Mouse (Mus musculus) embryonic stem cell, embryonic (primary cell): Measurements from ENCODE around the gene Rpl14.

Experiments
- CTCF ChIA-PET, 4 experiments: fragments of 300-600 bp in 2 of 4; fragments of 350-600 bp in 2 of 4; sonication (Branson Sonifier 250); formaldehyde crosslinking; loops; one replicate each; lab custom pipeline; 2022; ENCODE audit warnings: inconsistent platforms in 2 of 4; lab: Charles Lee
- POLR2A ChIA-PET, 4 experiments: fragments of 300-600 bp in 2 of 4; fragments of 350-600 bp in 2 of 4; sonication (Branson Sonifier 250); formaldehyde crosslinking; loops; one replicate each; lab custom pipeline; 2022; ENCODE audit warnings: antibody characterized with exemption in 4 of 4, inconsistent platforms in 1 of 4; lab: Charles Lee

The Rpl14 gene

GRCm38 (mm10) chr9:120582619-120583308, 11.5 kb downstream of the Rpl14 start:
- ChIA-PET POLR2A (interaction anchor here (0.5 to 6.0 kb wide), 45 partner anchors 9 to 762 kb away, joined by 3 to 104 read pairs (median 4); partner anchors contain the start of gene Rpl14 (in 4 of the 4)), CTCF (interaction anchor here (0.5 to 4.1 kb wide), 105 partner anchors 9 to 1010 kb away, joined by 3 to 85 read pairs (median 4); partner anchors contain the start of genes Rpl14 (in 4 of the 4) and Entpd3 (in 1 of the 4))

DNA sequence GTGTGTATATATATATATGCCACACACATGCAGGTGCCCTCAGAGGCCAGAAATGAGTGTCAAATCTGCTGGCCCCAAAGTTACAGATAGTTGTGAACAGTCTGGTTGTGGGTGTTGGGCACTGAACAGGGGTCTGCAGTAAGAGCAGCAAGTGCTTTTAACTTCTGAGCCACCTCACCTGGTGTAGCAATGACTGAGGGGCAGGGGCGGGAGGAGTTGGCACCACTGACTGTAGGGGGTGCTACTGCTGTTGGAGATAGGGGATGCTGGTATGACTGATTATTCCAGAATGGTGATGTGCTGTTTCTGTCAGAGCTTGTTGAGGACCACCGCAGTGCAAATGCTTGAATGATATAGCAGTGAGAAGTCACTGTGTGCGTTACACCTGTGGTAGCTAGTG, 12.1 kb downstream of the Rpl14 start:
- ChIA-PET POLR2A (interaction anchor here (0.8 to 6.0 kb wide), 16 partner anchors 9 to 351 kb away, joined by 3 to 104 read pairs (median 7); partner anchors contain the start of gene Rpl14 (in 4 of the 4)), CTCF (interaction anchor here (0.5 to 4.1 kb wide), 48 partner anchors 8 to 809 kb away, joined by 3 to 85 read pairs (median 4); partner anchors contain the start of gene Rpl14 (in 3 of the 4))

- POLR2A ChIA-PET, result interaction anchor here in 3 of 4 experiments (0.6 to 1.3 kb wide), 7 partner anchors 11 to 363 kb away, joined by 3 to 10 read pairs (median 4); partner anchors contain the start of gene Rpl14 (in 1 of the 3)
- CTCF ChIA-PET, result interaction anchor here (0.5 to 1.8 kb wide), 21 partner anchors 9 to 1030 kb away, joined by 3 to 34 read pairs (median 5); partner anchors contain the start of gene Rpl14 (in 1 of the 4)
Measured at GRCm38 (mm10) chr9:120586546-120586945, 15.3 kb downstream of the Rpl14 start.

GRCm38 (mm10) chr9:120591490-120591889, 20.2 kb downstream of the Rpl14 start:
- POLR2A ChIA-PET, result interaction anchor here in 2 of 4 experiments (1.1 to 3.7 kb wide), 4 partner anchors 9 to 462 kb away, joined by 3 to 11 read pairs (median 6); no protein-coding TSS in a partner anchor
- CTCF ChIA-PET, result interaction anchor here (0.5 to 3.8 kb wide), 15 partner anchors 9 to 392 kb away, joined by 3 to 44 read pairs (median 4); no protein-coding TSS in a partner anchor

- CTCF ChIA-PET, result interaction anchor here (0.6 to 3.8 kb wide), 14 partner anchors 9 to 927 kb away, joined by 3 to 44 read pairs (median 4); no protein-coding TSS in a partner anchor
Measured at GRCm38 (mm10) chr9:120593383-120594101, 22.3 kb downstream of the Rpl14 start.

DNA sequence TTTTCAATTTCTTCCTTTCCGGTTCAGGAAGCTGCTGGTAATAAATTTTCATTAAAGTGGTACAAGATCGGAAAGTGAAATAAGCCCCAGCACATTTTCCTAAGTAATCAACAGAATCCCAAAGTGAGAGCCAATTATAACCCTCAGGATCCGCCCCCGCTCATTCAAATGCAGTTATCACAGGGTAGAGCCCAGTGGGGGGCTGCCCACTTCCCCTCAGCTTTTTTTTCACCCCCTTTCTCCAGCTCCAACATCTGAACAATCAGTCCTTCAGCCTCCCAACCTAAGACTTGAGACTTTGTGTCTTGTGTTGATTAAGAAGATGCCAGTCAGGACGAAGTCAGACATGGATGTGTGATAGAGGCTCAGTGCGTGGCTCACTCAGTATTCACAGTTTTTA, 23.6 kb downstream of the Rpl14 start:
- POLR2A ChIA-PET, result interaction anchor here in 3 of 4 experiments (0.6 to 2.4 kb wide), 6 partner anchors 12 to 447 kb away, joined by 3 to 13 read pairs (median 5); partner anchors contain the start of gene Rpl14 (in 2 of the 3)
- CTCF ChIA-PET, result interaction anchor here (0.6 to 2.3 kb wide), 10 partner anchors 8 to 1333 kb away, joined by 3 to 9 read pairs (median 5); no protein-coding TSS in a partner anchor

More at GRCm38 (mm10) chr9:120593383-120594101, 22.3 kb downstream of the Rpl14 start:
- POLR2A ChIA-PET, result interaction anchor here in 3 of 4 experiments (0.7 to 3.7 kb wide), 11 partner anchors 10 to 339 kb away, joined by 3 to 12 read pairs (median 4); partner anchors contain the start of gene Rpl14 (in 1 of the 3)

DNA sequence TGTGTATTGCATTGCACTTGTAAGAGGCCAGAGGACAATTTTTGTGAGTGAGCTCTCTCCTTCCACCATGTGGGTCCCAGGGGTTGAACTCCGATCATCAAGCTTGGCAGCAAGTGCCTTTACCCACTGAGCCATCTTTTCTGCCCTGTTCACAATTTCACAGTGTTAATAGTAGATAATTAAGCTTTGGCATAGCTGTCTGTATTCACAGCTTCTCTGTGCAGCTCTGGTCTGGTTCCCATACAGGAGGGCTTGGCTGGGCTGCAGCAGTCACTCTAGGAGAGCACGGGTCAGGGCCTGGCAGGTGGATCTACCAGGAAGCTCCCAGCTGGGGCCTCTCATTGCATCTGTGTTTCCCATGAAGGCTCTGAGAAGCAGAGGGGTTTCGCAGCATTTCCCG, 24.1 kb downstream of the Rpl14 start:
- ChIA-PET POLR2A (interaction anchor here in 3 of 4 experiments (0.6 to 2.4 kb wide), 7 partner anchors 13 to 620 kb away, joined by 3 to 13 read pairs (median 5); partner anchors contain the start of gene Rpl14 (in 2 of the 3)), CTCF (interaction anchor here in 3 of 4 experiments (0.7 to 2.3 kb wide), 7 partner anchors 9 to 620 kb away, joined by 3 to 9 read pairs (median 5); no protein-coding TSS in a partner anchor)

- ChIA-PET CTCF (interaction anchor here in 2 of 4 experiments (0.6 to 2.2 kb wide), 6 partner anchors 8 to 217 kb away, joined by 3 to 8 read pairs (median 4); no protein-coding TSS in a partner anchor), POLR2A (interaction anchor here in 2 of 4 experiments (1.0 to 1.2 kb wide), 3 partner anchors 74 to 332 kb away, joined by 3 to 4 read pairs (median 3); no protein-coding TSS in a partner anchor)
Measured at GRCm38 (mm10) chr9:120601488-120602171, 30.4 kb downstream of the Rpl14 start.

- ChIA-PET CTCF (interaction anchor here (0.6 to 2.3 kb wide), 19 partner anchors 8 to 616 kb away, joined by 3 to 12 read pairs (median 4); no protein-coding TSS in a partner anchor), POLR2A (interaction anchor here in 3 of 4 experiments (1.0 to 2.9 kb wide), 7 partner anchors 71 to 331 kb away, joined by 3 to 10 read pairs (median 5); no protein-coding TSS in a partner anchor)
Measured at GRCm38 (mm10) chr9:120602172-120602838, 31.1 kb downstream of the Rpl14 start.

DNA sequence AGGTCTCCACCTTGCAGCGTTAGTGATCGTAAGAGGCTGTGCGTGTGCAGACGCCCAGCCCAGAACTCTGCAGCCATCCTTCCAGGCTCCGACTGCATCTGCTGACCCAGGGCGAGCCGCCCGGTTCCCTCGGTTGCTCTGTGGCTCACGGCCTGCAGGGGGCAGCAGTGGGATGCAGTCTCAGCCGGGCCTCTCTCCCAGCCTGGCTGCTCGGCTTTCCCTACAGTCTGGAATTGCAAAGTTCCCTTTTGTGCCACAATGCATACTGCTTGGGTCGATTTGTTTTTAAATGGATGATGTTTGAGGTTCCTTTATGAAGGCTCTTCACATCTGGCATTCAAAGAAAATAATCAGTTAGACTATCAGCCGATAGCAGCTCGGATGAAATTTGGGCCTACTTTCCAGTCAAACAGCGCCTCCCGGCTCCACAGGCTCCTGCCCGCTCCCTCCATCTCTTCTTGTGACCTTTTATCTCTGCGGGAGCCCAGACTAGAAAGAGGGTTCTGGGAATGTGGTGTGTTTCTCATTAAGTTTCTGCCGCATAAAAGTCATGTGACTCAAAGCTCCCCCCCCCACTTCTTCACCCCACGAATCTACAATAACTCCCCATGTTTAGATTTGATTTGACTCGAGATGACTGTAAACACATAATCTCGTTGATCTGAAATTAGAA, 31.7 kb downstream of the Rpl14 start:
- ChIA-PET POLR2A (interaction anchor here in 3 of 4 experiments (0.6 to 2.9 kb wide), 18 partner anchors 10 to 330 kb away, joined by 3 to 10 read pairs (median 4); partner anchors contain the start of gene Rpl14 (in 1 of the 3)), CTCF (interaction anchor here (0.5 to 2.3 kb wide), 36 partner anchors 10 to 810 kb away, joined by 3 to 12 read pairs (median 4); no protein-coding TSS in a partner anchor)

DNA sequence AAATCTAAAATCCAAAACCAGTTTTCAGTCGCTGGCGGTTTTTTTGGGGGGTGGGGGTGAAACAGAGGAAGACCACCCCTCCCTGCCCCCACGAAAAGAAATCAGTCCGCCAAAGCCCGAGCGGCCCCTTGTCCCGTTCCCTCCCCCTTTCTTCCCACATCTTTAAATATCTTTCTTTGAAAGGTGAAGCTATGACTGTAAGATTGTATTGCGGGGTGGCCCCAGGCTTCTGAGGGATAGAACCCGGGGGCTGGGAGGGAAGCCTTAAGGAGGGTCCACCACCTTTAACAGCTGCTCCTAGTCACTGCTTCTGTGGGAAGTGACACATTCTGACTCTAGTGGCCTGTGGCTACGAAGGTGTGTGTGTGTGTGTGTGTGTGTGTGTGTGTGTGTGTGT, 32.3 kb downstream of the Rpl14 start:
- ChIA-PET CTCF (interaction anchor here (0.5 to 2.3 kb wide), 41 partner anchors 9 to 1079 kb away, joined by 3 to 12 read pairs (median 3); no protein-coding TSS in a partner anchor), POLR2A (interaction anchor here in 3 of 4 experiments (0.6 to 2.9 kb wide), 19 partner anchors 9 to 331 kb away, joined by 3 to 10 read pairs (median 4); partner anchors contain the start of gene Rpl14 (in 1 of the 3))

GRCm38 (mm10) chr9:120603956-120604355, 32.7 kb downstream of the Rpl14 start:
- ChIA-PET CTCF (interaction anchor here (0.6 to 2.3 kb wide), 30 partner anchors 9 to 1080 kb away, joined by 3 to 12 read pairs (median 4); no protein-coding TSS in a partner anchor), POLR2A (interaction anchor here in 2 of 4 experiments (0.6 to 2.9 kb wide), 14 partner anchors 9 to 330 kb away, joined by 3 to 10 read pairs (median 4); partner anchors contain the start of gene Rpl14 (in 1 of the 2))

DNA sequence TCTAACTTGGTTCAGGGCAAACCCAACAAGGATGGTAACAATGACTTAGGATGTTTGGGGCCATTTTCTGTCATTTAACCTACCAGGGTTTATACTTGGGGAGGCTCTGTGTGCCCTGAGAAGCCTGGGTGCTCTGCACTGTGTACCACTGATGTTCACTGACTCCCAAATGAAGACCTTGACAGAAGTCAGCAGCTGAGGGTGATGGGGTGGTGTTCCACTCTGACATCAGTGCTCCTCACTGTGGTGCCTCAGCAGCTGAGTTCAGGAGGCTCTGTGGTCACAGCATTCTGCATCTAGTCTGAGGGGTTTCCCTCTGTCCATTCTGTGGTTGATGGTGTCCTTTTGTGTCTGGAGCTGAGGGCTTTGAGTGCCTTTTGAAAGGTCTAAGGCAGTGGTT, 39.8 kb downstream of the Rpl14 start:
- POLR2A ChIA-PET, result interaction anchor here in 1 of 4 experiments (0.8 kb wide), 1 partner anchor 477 kb away, joined by 3 read pairs; no protein-coding TSS in a partner anchor
- CTCF ChIA-PET, result no interaction called here

- ChIA-PET CTCF (no interaction called here), POLR2A (interaction anchor here in 1 of 4 experiments (0.8 kb wide), 1 partner anchor 60 kb away, joined by 3 read pairs; no protein-coding TSS in a partner anchor)
Measured at GRCm38 (mm10) chr9:120614059-120614458, 42.8 kb downstream of the Rpl14 start.

DNA sequence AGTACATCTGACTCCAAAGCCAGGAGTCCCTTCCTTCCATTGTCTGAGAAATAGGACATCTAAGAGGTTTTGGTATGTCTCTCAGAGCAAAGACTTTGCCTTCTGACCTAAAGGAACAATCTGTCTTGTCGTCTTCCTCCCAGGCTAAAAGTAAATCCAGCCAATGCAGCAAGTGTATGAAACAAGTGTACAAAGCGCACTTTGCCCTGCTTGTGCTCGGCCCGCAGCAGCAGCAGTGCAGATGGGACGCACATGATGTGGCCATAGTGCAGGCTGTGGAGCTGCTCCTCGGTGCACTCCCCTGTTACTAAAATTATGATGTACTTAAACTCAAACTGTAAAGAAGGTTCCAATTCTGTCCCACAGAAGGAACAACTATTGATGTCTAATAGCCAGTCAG, 46.9 kb downstream of the Rpl14 start:
- ChIA-PET POLR2A (interaction anchor here in 1 of 4 experiments (0.6 to 1.9 kb wide), 2 partner anchors 11 to 115 kb away, joined by 3 to 7 read pairs; no protein-coding TSS in a partner anchor), CTCF (no interaction called here)
